Mouse (Mus musculus) c-Kit-positive CD71-negative TER-119-negative erythroid progenitor cells, embryonic 14.5 days (primary cell): ENCODE measurements around the gene Fam241a.

Source experiments
- DNase-seq: peaks from one replicate; pipeline ENCODE4 v3.0.0-alpha.2; 2013; ENCODE audit warnings: low read depth

The Fam241a gene

GRCm38 (mm10) chr3:127895792-127896541 is at the start of gene Fam241a:
TSS of gene Fam241a (minus strand) at chr3:127896324.
- peak; percentile 78 for DNase-seq

- no peak for DNase-seq
These were observed 36.3 kb upstream of the Fam241a start for GRCm38 (mm10) chr3:127932453-127932852.

DNA sequence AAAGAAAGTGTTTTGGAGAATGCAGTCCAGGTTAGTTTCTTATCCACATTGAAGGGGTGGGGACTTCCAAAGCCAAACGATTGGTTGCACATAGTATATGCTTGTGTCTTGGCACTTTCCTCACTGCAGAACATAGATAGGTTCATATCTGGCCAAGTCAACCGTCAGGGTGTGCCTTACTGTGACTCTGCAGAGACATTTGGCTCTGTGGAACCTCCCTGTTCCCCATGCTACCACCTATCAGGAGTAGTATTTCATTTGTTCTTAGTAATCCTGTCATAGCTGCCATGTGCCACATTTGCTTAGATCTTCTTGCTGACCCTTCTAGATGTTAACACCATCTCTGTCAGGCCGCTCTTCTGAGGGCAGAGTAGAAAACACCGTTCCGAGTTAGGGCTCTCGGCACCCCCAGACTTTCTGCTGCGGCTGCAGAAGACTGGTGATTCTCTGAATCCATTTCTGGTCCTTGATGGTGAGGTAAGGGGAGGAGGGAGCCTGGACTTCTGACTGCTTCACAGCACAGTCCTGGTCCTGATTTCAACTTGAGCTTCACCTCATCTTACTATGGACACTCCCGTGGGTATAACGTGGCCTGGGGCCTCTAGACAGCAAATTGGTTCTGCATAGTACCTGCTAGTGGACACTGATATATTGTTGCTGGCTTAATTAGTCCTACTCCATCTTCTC is 34.3 kb upstream of the Fam241a start:
- DNase-seq = peak; percentile 46

- DNase-seq = no peak
These were observed 33.8 kb upstream of the Fam241a start for GRCm38 (mm10) chr3:127929921-127930320.

DNA sequence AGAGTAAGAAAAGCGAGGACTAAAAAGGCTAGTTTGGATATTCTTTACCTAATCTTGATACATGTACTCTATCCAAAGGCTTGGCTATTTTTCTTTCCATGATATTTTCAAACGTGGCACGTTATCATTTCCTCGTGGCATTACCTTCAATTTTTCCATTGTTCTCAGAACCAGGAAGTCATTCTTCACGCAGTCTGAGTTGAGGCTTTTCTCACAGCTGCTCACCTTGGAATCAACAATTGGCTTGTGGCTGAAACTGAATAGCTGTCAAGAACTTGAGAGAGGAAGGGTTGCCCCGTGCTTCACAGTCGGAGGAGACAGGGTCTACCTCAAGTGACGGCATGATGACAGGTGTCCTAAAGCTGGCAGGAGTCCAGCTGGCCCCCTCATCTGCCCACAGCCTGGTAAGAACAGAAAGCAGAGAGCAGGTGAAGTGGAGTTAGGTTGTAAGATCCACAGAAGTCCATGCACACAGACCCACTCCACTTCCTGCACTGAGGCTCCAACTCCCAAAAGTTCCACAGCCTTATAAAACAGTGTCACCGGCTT is 30.6 kb upstream of the Fam241a start:
- DNase-seq = no peak

GRCm38 (mm10) chr3:127924464-127924863 is 28.3 kb upstream of the Fam241a start:
- DNase-seq = no peak

GRCm38 (mm10) chr3:127923183-127923582 is 27.1 kb upstream of the Fam241a start:
- DNase-seq = no peak

DNA sequence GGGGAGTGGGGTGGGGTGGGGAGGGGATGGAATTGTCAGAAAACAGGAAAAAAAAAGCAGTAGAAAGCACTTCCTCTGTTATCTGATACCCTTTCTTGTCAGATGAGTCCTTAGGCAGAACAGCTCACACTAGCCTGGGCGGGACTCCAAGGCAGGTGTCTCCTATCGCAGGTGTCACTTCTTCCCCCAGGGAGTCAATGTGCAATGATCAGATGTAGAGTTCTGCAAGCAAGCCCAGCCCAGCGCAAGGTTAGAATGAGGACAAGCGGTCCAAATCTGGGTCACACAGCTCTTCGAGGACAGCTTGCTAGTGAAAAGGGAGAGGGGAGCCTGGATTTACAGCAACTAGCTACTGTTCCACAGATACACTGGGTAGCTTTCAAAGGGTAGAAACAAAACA is 26.0 kb upstream of the Fam241a start:
- DNase-seq = no peak

DNA sequence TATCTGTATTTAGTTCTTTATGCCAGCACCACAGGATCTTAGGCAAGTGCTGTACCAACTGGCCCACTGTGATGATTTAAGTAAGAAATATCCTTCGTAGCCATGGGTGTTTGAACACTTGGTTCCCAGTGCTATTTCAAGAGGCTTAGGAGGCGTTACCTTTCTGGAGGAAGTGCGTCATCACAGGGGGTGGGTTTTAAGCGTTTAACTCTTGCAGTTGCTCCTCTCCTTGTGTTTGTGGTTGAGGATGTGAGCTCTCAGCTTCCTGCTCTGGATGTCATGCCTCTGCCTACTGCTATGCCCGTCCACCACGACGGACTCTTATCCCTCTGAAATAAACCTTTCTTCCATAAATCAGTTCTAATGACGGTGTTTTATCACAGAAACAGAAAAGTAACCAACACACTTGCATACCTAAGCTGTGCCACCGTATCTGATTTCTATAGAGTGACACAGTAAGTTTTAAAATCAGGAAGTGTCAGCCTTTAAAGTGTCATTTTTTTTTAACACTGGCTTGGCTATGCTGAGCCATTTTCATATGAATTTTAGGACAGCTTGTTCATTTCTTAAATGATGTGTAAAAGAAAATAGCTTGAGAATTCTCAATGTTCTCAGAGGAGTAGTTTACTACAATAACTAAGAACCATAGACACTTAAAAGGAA is 22.0 kb upstream of the Fam241a start:
- DNase-seq = no peak

GRCm38 (mm10) chr3:127917549-127917948 is 21.4 kb upstream of the Fam241a start:
- DNase-seq = no peak

GRCm38 (mm10) chr3:127915656-127916334 is 19.7 kb upstream of the Fam241a start:
- DNase-seq = no peak

GRCm38 (mm10) chr3:127913885-127914709 is 18.0 kb upstream of the Fam241a start:
- DNase-seq = no peak

DNA sequence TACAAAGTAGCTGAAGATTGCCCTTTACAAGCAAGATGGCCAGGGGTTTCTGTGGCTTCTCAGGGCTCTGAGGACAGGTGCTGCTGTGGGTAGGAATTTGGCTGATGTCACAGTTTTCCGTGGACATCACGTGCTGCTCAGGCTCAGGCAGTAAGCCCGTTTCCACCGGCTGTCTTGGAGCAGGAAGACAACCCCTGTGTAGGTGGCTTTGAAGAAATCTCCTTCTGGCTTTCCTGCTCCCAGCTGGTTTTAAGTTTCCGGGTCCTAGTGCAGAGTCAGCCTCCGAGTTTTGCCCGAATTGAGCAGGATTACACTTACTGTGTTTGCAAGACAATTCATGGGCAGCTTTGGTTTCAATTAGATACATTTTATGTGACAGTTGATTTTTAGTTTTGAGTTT is 13.8 kb upstream of the Fam241a start:
- no peak for DNase-seq

DNA sequence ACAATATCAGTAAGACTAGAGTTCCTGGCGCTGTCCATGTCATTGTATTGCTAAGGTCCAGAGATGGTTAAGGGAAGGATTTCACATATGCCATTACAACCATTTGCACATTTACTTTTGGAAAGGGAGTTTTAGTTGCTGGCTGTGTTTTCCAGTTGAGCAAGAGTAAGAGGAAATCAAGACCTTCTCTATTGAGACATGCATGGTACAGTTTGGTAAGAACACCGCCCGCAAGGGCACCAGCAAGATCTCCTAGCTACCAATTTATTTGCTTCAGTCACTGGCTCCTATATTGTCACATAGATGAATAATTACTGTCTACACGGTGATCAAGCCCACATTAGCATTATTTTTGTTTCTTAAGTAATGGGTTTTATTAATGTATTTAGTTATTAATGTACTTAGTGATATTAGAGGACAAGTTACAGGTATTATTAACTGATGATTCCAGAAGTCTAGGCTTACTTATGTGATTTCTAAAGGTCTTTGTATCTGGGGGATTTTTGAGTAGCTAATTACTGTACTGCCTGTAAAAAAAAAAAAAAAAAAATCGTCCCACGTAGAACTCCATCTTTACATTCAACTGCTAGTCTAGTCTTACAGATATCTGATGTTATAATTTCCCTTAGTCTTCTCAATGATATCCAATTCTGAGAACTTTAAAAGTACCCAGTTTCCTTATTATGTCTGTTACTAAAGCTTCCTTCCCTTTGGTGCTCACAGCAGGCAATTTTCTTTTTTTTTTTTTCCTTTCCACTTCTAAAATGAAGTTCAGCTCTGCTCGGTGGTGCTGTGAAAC is 944 bp downstream of the Fam241a start:
- DNase-seq = no peak

GRCm38 (mm10) chr3:127893902-127894301 is 2.2 kb downstream of the Fam241a start:
- peak; percentile 39 for DNase-seq

DNA sequence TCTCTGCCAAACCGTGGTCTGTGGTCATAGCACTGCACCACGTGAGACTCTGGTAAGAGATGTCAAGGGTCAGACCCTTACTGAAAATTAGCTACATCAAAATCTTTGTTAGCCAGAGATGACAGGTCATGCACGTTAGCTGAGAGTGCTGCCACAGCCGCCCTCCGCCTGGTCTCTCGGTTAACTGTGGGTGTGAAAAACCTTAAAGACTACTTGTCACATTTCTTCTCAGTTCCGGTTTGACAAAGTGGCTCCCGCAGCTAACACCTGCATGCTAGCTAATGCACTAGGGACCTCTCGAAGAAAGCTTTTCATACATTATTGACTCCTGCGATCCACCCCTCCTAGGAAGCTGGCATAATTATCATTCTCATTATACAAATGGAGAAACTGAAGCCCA is 4.2 kb downstream of the Fam241a start:
- no peak for DNase-seq

- DNase-seq = no peak
These were observed 6.1 kb downstream of the Fam241a start for GRCm38 (mm10) chr3:127890008-127890407.

- DNase-seq = no peak
These were observed 6.6 kb downstream of the Fam241a start for GRCm38 (mm10) chr3:127889570-127889969.

DNA sequence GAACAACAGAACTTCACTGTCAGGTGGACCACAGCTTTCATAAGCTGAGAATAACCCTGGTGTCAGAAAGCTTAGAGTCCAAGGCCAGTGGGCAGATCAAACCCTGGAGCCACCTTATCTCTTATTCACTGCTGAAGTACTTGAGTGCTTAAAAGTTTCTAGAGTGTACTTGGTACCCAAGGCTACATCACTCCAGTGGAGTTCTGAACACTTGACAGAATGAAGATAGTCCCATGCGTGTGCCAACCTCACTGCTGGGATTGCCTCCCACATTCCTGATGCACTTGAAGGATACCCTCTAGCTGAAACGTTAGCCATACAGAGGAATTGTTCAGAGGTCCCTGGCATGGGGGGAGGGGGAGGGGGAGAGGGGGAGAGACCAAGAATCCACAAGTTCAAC is 14.4 kb downstream of the Fam241a start:
- no peak for DNase-seq

- no peak for DNase-seq
These were observed 16.2 kb downstream of the Fam241a start for GRCm38 (mm10) chr3:127879968-127880367.
